Mouse (Mus musculus) small intestine, adult 2 months (tissue): ENCODE data around the gene Kctd3.

Experiments
- CTCF ChIP-seq: fragments of 200-500 bp; IDR thresholded peaks from 2 replicates; pipeline ENCODE4 v1.5.1; 2012; ENCODE audit warnings: low read depth, mild to moderate bottlenecking, control low read depth, inconsistent platforms, low read length, moderate library complexity, mixed read lengths; ENCODE audit not compliant: insufficient replicate concordance, insufficient read length; ENCODE audit errors: extremely low read depth
- POLR2A ChIP-seq: fragments of 200-500 bp; IDR thresholded peaks from 2 replicates; pipeline ENCODE4 v1.6.1; 2012; ENCODE audit warnings: low read depth, mild to moderate bottlenecking, control low read depth, inconsistent platforms, low read length, moderate library complexity

DNA sequence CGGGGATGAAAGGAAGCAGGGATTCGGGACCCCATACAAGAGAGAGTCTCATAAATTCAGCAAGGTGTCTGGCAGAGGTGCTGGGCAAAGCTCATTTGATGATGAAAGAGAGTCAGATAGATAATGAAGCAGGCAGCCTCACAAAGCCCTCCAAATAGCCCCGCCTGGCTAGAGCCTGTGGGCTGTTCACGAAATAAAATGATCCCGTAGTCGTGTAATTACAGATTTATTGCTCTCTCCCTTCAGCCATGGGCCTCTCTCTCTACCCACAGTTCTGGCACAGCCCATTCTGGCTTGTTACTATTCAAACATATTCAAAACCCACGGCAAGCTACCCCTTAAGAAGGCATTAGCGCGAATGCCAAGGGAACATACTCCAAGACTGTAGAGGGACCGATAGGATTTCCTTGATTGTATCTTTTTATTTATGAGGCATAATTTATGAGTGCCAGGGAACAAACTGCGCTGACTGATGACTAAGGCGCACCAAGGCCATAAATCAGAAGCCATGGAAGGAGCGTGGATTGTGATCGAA is 70.3 kb downstream of the Kctd3 start:
- TF ChIP-seq CTCF (no peak), POLR2A (no peak)
